Mouse (Mus musculus) heart, embryonic 15.5 days (tissue): ENCODE data around the gene Fubp1. TPM values are rescaled to one million over a fixed set of nuclear protein-coding genes. Genes with fewer than 3 reads are reported as not detected.

Experiments
- ATAC-seq: fragments of 200-750 bp; cut with Nextera tagmentation; replicated peaks from 2 replicates; pipeline ENCODE4 v1.8.0; 2017; ENCODE audit warnings: low read depth, moderate TSS enrichment; ENCODE audit not compliant: insufficient number of reproducible peaks, insufficient read depth, low FRiP score
- H3K27ac ChIP-seq: fragments of 300-500 bp; sonication (generic); 2 replicates; pipeline ENCODE4 v1.5.1; 2015; ENCODE audit warnings: mild to moderate bottlenecking, inconsistent platforms
- H3K27me3 ChIP-seq: fragments of 300-500 bp; sonication (generic); 2 replicates; pipeline ENCODE4 v1.6.1; 2015; ENCODE audit warnings: inconsistent platforms
- H3K36me3 ChIP-seq: fragments of 300-500 bp; sonication (generic); 2 replicates; pipeline ENCODE4 v1.6.1; 2015; ENCODE audit warnings: mild to moderate bottlenecking, inconsistent platforms
- H3K4me1 ChIP-seq: fragments of 300-500 bp; sonication (generic); replicated peaks from 2 replicates; pipeline ENCODE4 v1.6.1; 2015; ENCODE audit warnings: inconsistent platforms
- H3K4me2 ChIP-seq: fragments of 300-500 bp; sonication (generic); 2 replicates; pipeline ENCODE4 v1.6.1; 2015; ENCODE audit warnings: inconsistent platforms, mild to moderate bottlenecking, moderate library complexity
- H3K4me3 ChIP-seq: fragments of 300-500 bp; sonication (generic); 2 replicates; pipeline ENCODE4 v1.5.1; 2015; ENCODE audit warnings: mild to moderate bottlenecking, inconsistent platforms
- H3K9ac ChIP-seq: fragments of 300-500 bp; sonication (generic); 2 replicates; pipeline ENCODE4 v1.6.1; 2015; ENCODE audit warnings: mild to moderate bottlenecking, inconsistent platforms
- H3K9me3 ChIP-seq: fragments of 300-500 bp; sonication (generic); replicated peaks from 2 replicates; pipeline ENCODE4 v1.6.1; 2016; ENCODE audit warnings: inconsistent platforms
- WGBS: fragments of 180-500 bp; shearing (Covaris S2); methylation state at CpG from one replicate; pipeline ENCODE4 v1.1.7; 2015; ENCODE audit warnings: mixed read lengths; 5-methylcytosine and 5-hydroxymethylcytosine counted together
- polyA plus RNA-seq: library from polyadenylated mRNA; unstranded; fragments of >200 nt; fragmentation: Nextera tagmentation; extraction: Ambion mirVana; gene quantifications from 2 replicates; pipeline ENCODE4 v1.2.1, GENCODE M21; 2015

The Fubp1 gene
- polyA plus RNA-seq, 1 experiment from 2014 or later: 106 TPM

DNA sequence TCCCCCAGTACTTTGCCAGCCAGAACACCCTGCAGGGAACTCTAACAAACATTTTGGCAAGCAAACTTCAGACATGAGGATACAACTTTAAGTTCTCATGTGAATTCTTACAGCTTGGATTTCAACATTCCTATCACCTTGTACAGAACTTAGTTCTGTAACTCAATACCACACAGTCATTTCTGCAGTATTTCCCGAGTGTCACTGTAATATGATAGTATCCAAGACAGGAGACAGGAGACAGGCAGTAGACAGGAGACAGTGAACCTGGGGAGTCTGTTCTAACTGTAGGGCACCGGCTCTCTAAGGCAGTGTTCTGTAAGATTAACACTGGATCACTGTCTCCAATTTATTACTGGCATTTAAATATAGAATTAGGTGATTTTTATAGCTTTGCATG lies 68.2 kb downstream of the Fubp1 start:
- Histone ChIP-seq H3K4me2 (no peak overlapping the region), H3K4me3 (no peak overlapping the region), H3K4me1 (peaks cover 5% of the 10 kb centered on the region), H3K27ac (peak overlapping the region; percentile 37), H3K36me3 (peaks cover 16% of the 10 kb centered on the region), H3K27me3 (no peaks in the 10 kb centered on the region), H3K9me3 (no peaks in the 10 kb centered on the region), H3K9ac (no peak overlapping the region)
- ATAC-seq: no peak
- WGBS: 43% methylated on average over 2 of the region's 2 CpGs

DNA sequence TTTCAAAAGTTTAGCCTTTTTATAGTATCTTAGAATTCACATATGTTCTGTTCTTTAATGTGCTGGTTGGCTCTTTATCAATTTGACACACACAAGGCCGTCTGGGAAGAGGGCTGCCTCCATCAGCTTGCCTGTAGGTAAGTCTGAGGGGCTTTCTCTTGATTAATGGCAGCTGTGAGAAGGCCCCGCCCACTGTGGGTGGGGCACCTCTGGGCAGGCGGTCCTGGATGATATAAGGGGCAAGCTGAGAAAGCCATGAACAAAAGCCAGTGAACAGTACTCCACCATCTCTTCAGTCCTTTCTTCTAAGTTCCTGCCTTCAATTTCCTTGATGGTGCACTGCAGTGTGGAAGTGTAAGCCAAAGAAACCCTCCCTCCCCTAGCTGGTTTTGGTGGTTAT lies 71.9 kb downstream of the Fubp1 start:
- ATAC-seq: no peak
- H3K4me3 ChIP-seq: no peak overlapping the region
- H3K27me3 ChIP-seq: no peaks in the 10 kb centered on the region
- 43% methylated on average over 3 of the region's 3 CpGs for WGBS
- H3K4me1 ChIP-seq: 0 out of 2 replicates have a peak, but pooled peaks cover 3% of the 10 kb centered on the region
- H3K9me3 ChIP-seq: no peaks in the 10 kb centered on the region
- no peak overlapping the region for H3K27ac ChIP-seq
- H3K4me2 ChIP-seq: no peak overlapping the region
- no peak overlapping the region for H3K9ac ChIP-seq
- H3K36me3 ChIP-seq: peaks cover 32% of the 10 kb centered on the region

DNA sequence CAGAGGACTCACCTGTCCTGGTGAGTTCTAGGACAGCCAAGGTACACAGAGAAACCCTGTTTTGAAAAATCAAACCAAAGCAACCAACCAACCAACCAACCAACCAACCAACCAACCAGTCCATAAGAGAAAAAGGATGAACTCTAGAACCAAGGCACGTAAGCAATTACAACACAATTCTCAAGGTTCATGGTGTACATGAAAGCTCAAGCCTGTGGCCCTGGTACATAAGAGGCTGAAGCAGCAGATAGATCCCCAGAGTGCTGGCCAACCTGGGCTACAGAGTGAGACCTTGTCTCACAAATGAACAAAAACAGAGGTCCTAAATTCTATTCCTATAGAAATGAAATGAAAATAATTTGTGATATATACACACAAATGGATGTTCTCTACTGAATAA lies 74.1 kb downstream of the Fubp1 start:
- H3K9ac ChIP-seq: no peak overlapping the region
- no peak overlapping the region for H3K27ac ChIP-seq
- no peaks in the 10 kb centered on the region for H3K27me3 ChIP-seq
- H3K4me2 ChIP-seq: no peak overlapping the region
- H3K9me3 ChIP-seq: no peaks in the 10 kb centered on the region
- 95% methylated on average over 1 of the region's 1 CpGs for WGBS
- H3K36me3 ChIP-seq: peaks cover 34% of the 10 kb centered on the region
- H3K4me3 ChIP-seq: no peak overlapping the region
- ATAC-seq: no peak
- no peaks in the 10 kb centered on the region for H3K4me1 ChIP-seq

GRCm38 (mm10) chr3:152284759-152285158 lies 74.5 kb downstream of the Fubp1 start:
- no peak for ATAC-seq
- Histone ChIP-seq H3K9me3 (no peaks in the 10 kb centered on the region), H3K27me3 (no peaks in the 10 kb centered on the region), H3K4me1 (no peaks in the 10 kb centered on the region), H3K9ac (no peak overlapping the region), H3K4me3 (no peak overlapping the region), H3K36me3 (peaks cover 34% of the 10 kb centered on the region), H3K4me2 (no peak overlapping the region), H3K27ac (no peak overlapping the region)
- WGBS: 84% methylated on average over 5 of the region's 5 CpGs

Other genes with a start within 250 kb of the Fubp1 start
- 4.6 and 5.0 TPM in 2 replicates for gene Gipc2, start 44.2 kb upstream of the Fubp1 start, polyA plus RNA-seq
- 44.4 and 50.3 TPM in 2 replicates for gene Dnajb4, start 120 bp upstream of the Fubp1 start, polyA plus RNA-seq
- 196 and 326 TPM in 2 replicates for gene Nexn, start 55.9 kb downstream of the Fubp1 start, polyA plus RNA-seq
- 12.8 and 13.4 TPM in 2 replicates for gene Miga1, start 130.0 kb downstream of the Fubp1 start, polyA plus RNA-seq
- gene Usp33, start 136.1 kb downstream of the Fubp1 start, polyA plus RNA-seq: 25.0 and 29.2 TPM in 2 replicates
- gene Zzz3, start 185.1 kb downstream of the Fubp1 start, polyA plus RNA-seq: 22.7 and 27.0 TPM in 2 replicates